Mouse (Mus musculus): ENCODE data around the gene Hoxa9. TPM values are rescaled to one million over a fixed set of nuclear protein-coding genes. Genes with fewer than 3 reads are reported as not detected.

Hoxa9 gene
- total RNA-seq, 2 experiments from 2014 or later = not detected

- DNase-seq = no peak
These were observed 2.1 kb downstream of the Hoxa9 start for GRCm38 (mm10) chr6:52228475-52229465.

- no peak for DNase-seq
These were observed 3.2 kb downstream of the Hoxa9 start for GRCm38 (mm10) chr6:52227470-52228222.

- DNase-seq = no peak
These were observed 4.2 kb downstream of the Hoxa9 start for GRCm38 (mm10) chr6:52226569-52227257.

GRCm38 (mm10) chr6:52225612-52226568 is 5.0 kb downstream of the Hoxa9 start:
- DNase-seq = no peak

GRCm38 (mm10) chr6:52224895-52225611 is 5.8 kb downstream of the Hoxa9 start:
- DNase-seq = no peak

GRCm38 (mm10) chr6:52223939-52224760 is 6.7 kb downstream of the Hoxa9 start:
- no peak for DNase-seq

- DNase-seq = no peak
These were observed 8.2 kb downstream of the Hoxa9 start for GRCm38 (mm10) chr6:52222729-52223128.

- no peak for DNase-seq
These were observed 8.8 kb downstream of the Hoxa9 start for GRCm38 (mm10) chr6:52221993-52222685.

- peak; percentile 77 to 82 for DNase-seq
These were observed 9.4 kb downstream of the Hoxa9 start, which contains the start of gene Hoxa7 for GRCm38 (mm10) chr6:52221337-52221992. TSS of gene Hoxa7 (minus strand) at chr6:52221854.

- no peak for DNase-seq
These were observed 10.0 kb downstream of the Hoxa9 start for GRCm38 (mm10) chr6:52220865-52221310.

- DNase-seq = no peak
These were observed 10.7 kb downstream of the Hoxa9 start for GRCm38 (mm10) chr6:52220003-52220864.

- no peak for DNase-seq
These were observed 11.5 kb downstream of the Hoxa9 start for GRCm38 (mm10) chr6:52219234-52219942.

- DNase-seq = no peak
These were observed 12.2 kb downstream of the Hoxa9 start for GRCm38 (mm10) chr6:52218643-52219215.

GRCm38 (mm10) chr6:52217895-52218642 is 12.8 kb downstream of the Hoxa9 start:
- DNase-seq = no peak

GRCm38 (mm10) chr6:52217459-52217768 is 13.5 kb downstream of the Hoxa9 start:
- no peak for DNase-seq
